Mouse (Mus musculus) bone marrow macrophage, adult 2 months (primary cell): ENCODE results near the gene Sept7. TPM values are rescaled to one million over a fixed set of nuclear protein-coding genes. Genes with fewer than 3 reads are reported as not detected.
"Not testable (repeated sequence)": the region's sequence is repeated elsewhere in the genome, so short reads cannot be mapped to it uniquely, and the experiment has no call there.

Experiments
- H3K27ac ChIP-seq: 2 replicates; pipeline ENCODE4 v1.5.1; 2012; ENCODE audit warnings: low read depth, low read length; ENCODE audit not compliant: insufficient read depth
- H3K4me1 ChIP-seq: 2 replicates; pipeline ENCODE4 v1.6.1; 2012; ENCODE audit warnings: low read length; ENCODE audit not compliant: control insufficient read depth, insufficient read depth
- H3K4me3 ChIP-seq: 2 replicates; pipeline ENCODE4 v1.5.1; 2012; ENCODE audit warnings: mild to moderate bottlenecking, low read length, moderate library complexity; ENCODE audit not compliant: insufficient read depth
- CTCF ChIP-seq: IDR thresholded peaks from 2 replicates; pipeline ENCODE4 v1.5.1; 2012; ENCODE audit warnings: low read depth, mild to moderate bottlenecking, low read length, moderate library complexity
- POLR2A ChIP-seq: IDR thresholded peaks from 2 replicates; pipeline ENCODE4 v1.6.1; 2012; ENCODE audit warnings: mild to moderate bottlenecking, low read depth, low read length, borderline replicate concordance
- polyA plus RNA-seq: library from polyadenylated mRNA; stranded (reverse); fragments of >200 nt; gene quantifications from 2 replicates; pipeline ENCODE4 v1.2.4, GENCODE M21; 2012; ENCODE audit not compliant: missing spikeins, insufficient read depth, insufficient read length

The Sept7 gene
- polyA plus RNA-seq, 1 experiment, result 162 TPM

DNA sequence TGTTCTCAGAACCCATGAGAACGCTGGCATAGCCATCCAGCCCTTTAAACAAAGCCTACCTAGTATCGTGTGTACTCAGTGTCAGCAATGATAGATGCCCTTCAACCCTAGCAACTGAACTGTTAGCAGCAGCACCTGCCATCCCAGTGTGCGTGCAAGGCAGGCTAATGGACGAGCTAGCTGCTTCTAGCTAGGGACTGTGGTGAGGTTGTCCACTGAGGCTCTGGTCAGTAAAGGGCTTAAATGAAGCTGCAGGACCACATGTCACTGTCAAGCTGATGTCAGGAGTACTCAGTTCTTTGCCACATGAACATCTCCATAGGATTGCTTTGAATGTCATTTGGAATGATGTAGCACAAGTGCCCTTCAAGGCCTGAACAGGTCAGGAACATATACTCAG is 62.1 kb downstream of the Sept7 start:
- H3K27ac ChIP-seq, result no peak overlapping the region
- TF ChIP-seq CTCF, result no peak
- TF ChIP-seq POLR2A, result no peak
- peaks cover 5% of the 10 kb centered on the region for H3K4me1 ChIP-seq
- no peak overlapping the region for H3K4me3 ChIP-seq

DNA sequence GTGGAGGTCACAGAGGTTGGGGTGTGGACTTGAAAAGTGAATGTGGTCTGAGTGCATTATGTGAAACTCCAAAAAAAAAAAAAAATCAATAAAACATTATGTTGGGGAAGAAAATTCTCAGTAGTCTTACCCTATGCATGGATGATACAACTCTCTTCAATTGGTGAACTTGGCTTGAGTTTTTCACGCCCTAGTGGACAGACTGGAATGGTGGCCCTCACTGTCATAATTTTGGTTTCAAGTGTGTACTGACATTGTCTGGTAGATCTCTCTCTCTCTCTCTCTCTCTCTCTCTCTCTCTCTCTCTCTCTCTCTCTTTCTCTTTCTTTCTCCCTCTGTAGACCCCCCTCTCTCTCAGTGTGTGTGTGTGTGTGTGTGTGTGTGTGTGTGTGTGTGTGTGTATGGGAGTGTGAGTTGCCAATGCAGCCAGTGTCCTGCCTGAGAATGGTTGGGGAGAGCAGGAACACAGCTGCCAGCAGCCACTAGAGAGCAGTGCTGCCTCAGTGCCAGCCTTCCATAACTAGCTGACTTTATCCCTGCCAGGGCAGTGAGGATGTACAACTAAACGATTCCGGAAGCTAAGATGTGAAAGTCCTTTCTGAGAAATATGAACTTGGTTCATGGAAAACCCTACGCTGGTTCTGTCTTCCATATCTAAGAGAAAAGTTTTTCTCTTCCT is 65.7 kb downstream of the Sept7 start:
- H3K4me1 ChIP-seq, result no peaks in the 10 kb centered on the region
- TF ChIP-seq CTCF (peak; percentile 37; the same call in 1 of the 2 replicates), POLR2A (no peak)
- H3K4me3 ChIP-seq, result no peak overlapping the region
- H3K27ac ChIP-seq, result no peak overlapping the region

DNA sequence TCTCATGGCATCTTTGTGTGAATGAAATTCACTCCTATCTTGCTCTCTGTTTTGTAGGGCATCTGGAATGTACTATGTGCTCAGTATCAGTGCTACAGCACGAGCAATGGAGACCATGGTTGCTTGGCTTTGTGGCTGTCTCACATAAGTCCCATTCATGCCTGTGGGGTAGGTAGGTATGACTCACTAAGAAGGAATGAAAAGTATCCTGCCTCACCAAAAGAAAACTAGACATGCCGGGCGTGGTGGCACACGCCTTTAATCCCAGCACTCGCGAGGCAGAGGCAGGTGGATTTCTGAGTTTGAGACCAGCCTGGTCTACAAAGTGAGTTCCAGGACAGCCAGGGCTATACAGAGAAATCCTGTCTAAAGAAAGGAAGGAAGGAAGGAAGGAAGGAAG is 67.4 kb downstream of the Sept7 start:
- not testable (repeated sequence) for H3K27ac ChIP-seq, H3K4me3 ChIP-seq, H3K4me1 ChIP-seq

DNA sequence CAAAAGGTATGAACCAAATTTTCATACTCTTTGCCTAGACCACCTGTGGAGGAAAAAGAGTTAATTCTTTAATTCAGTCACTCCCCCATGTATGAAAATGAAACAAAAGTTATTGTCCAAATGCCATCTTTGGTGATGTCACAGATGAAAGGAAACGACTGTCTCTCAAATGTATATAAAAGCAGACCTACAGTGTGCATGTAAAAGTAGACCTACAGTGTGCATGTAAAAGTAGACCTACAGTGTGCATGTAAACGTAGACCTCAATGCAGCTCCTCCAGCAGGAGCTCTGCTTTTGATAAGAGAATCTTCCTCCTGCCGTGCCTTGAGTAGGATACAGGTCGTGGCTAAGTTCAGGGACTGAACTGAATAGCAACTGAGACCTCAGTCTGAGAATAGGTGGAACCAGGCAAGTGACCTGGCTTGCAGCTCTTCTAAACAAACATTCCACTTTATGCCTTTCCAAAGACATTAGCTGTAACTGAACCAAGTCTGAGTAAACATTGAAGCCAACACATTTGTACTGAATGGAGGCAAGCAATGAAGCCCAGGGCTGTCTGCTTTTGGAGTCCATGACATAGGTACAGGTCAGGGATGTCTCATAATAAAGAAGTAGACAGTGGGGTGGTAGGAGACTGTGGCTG is 75.6 kb downstream of the Sept7 start:
- TF ChIP-seq POLR2A (no peak), CTCF (no peak)
- no peak overlapping the region for H3K27ac ChIP-seq

DNA sequence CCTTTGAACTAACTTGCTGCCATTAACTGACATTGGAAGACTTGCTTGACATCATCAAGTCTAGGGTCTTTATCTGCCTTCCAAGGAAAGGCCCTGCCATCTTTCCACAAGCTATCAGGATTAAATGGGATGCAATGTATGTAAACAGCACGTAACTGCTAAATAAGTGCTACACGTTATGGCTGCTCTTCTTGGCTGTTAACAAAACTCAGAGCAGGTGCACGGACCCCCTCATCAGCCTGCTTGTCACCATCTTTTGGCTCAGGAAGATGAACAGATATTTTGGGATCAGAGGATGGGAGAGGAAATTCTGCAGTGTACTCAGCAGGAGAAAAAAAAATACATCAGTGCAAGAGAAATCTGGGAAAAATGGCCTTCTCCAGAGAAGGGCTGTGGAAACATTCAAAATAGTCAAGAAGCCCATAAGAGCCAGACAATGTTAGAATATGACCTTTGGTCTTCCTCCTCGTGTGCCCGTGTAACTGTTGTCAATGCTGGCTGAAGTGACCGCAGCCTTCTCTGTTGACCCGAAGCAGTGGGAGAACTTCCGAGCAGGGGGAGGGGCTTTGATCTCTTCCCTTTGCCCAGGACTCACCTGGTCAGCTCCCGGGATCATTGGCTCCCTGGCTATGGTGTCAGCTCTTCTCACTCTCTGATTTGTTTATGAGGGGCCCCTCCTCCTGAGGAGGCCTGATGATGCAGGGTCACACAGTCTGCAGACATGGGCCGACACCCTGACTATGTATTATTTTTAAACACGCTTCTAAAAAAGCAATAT is 76.9 kb downstream of the Sept7 start:
- Histone ChIP-seq H3K4me1 (no peaks in the 10 kb centered on the region), H3K27ac (no peak overlapping the region), H3K4me3 (no peak overlapping the region)
- TF ChIP-seq CTCF, result no peak
- no peak for TF ChIP-seq POLR2A

More for the DNA sequence above, 75.6 kb downstream of the Sept7 start:
- Histone ChIP-seq H3K4me1 (no peaks in the 10 kb centered on the region), H3K4me3 (no peak overlapping the region)

- H3K4me1 ChIP-seq, result no peaks in the 10 kb centered on the region
- no peak overlapping the region for H3K4me3 ChIP-seq
- TF ChIP-seq CTCF (no peak), POLR2A (no peak)
- H3K27ac ChIP-seq, result no peak overlapping the region
These were observed 85.4 kb downstream of the Sept7 start for GRCm38 (mm10) chr9:25337436-25338198.

GRCm38 (mm10) chr9:25340412-25340811 is 88.2 kb downstream of the Sept7 start:
- Histone ChIP-seq H3K4me3 (no peak overlapping the region), H3K27ac (no peak overlapping the region), H3K4me1 (no peaks in the 10 kb centered on the region)
- TF ChIP-seq POLR2A (no peak), CTCF (no peak)

DNA sequence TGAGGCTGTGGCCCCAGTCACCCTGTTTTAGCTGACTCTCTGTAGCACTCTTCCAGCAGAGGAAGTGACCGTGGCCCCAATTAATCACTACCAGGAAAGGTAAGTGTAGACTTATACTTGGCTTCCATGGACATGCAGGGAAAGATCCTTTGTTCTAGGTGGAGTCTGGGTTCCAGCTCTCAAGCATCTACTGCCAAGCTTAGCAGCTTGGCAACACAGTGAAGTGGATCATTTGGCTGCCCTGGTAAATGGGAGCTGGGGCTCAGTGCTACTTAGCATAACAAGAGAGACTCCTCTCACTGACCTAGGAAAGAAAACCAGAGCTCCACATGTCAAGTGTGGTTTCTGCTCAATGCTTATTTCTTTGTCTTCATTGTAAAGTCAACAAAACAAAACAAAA is 101.5 kb downstream of the Sept7 start:
- Histone ChIP-seq H3K4me1 (no peaks in the 10 kb centered on the region), H3K27ac (no peak overlapping the region), H3K4me3 (no peak overlapping the region)
- TF ChIP-seq POLR2A (no peak), CTCF (no peak)

DNA sequence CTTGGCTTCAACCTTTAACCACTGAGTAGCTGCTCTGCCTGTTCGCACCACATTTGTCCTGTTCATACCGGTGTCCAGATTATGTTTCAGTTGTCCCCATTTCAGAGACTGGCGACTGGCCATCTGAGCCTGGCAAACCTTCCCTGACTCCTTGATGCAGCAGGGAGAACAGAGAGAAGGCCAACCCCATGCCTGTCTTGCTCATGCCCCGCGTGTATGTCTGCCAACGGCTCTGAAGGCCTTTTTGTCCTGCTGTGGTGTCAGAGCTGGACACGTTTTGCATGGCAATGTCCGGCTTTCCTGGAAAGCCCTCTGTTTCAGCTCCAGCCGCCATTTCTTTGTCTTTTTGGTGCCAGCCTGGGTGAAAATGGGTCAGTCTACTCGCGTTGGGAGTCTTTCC is 103.6 kb downstream of the Sept7 start:
- TF ChIP-seq CTCF, result no peak
- TF ChIP-seq POLR2A, result no peak
- no peak overlapping the region for H3K27ac ChIP-seq
- no peak overlapping the region for H3K4me3 ChIP-seq
- no peaks in the 10 kb centered on the region for H3K4me1 ChIP-seq
